Mouse (Mus musculus) kidney, adult 11 months (tissue): ENCODE results near the gene Cmss1.
A peak's percentile ranks its signal among the peaks of the same experiment; 100 is the strongest.

Source experiments
- DNase-seq: peaks from one replicate; pipeline ENCODE4 v3.0.0; 2022

Cmss1 gene

DNA sequence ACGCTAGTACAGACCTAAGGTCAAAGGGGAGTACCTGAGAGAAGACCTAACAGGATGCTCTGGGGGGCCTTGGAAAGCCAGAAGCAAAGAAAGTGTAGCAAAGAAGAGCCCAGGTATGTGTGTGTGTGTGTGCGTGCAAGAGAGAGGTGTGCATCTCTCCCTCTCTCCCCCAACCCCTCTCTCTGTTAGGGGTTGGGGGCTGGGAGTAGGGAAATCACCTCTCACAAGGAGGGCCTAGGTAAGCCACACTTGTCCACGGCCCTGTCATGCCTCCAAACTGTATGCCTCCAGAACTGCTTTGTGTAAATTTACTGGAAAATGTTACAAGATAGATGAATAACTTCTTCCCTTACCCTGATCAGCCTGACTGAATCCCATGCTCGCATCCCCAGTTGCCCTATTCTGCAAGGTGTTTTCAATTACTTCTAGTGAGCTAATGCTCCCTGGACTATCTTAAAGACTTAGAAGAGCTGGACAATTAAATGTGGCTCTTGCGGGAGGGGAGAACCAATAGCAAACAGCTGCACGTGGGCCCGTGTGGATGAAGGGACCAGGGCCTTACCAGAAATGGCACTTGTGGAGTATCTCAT lies 231.3 kb downstream of the Cmss1 start:
- DNase-seq, result no peak

DNA sequence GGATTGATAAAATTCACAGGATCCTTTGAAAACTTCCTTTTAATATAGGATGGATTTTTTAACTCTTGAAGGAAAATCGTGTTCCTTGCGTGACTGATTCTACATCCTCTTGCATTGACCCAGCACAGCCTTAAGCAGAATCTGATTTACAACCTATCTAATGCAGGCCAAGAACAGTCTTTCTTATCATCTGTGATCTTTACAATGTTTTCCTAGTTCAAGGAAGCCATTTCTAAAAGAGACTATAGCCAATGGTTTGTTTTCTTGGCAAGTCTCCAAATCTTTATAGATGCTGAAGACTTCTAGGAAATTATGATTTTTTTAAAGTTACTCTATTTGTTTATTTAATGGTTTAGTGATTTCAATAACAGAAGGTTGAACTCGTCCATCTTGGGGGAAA lies 234.5 kb downstream of the Cmss1 start:
- no peak for DNase-seq

DNA sequence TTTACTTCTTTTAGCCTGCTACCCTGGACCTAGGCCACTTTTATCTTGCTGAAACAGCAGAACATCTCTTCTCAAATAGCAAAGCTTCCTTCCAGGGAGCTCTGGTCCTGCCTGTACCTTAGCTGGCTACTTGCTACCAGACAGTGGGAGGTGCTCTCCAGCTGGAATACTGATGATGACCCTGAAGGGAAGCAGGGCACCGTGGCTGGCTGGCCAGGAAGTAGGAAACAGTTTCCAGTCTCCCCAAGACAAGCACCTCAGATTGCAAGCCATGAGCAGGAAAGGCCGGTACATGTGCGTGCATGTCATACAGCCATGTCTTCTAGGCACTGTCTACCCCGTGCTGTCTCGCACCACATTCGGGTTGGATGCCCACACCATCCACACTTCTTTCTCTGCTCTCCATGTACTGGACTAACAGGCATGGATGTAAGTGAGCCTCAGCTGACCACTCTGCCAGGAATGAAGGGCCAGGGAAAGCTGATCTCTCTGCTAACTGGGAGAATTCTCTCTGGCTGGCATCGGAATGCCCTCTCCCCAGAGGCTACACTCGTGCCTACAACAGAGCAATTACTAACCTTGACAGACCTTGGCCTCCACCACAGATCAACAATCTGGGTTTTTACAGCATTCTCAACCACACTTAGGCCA lies 236.7 kb downstream of the Cmss1 start:
- peak; percentile 42 for DNase-seq

DNA sequence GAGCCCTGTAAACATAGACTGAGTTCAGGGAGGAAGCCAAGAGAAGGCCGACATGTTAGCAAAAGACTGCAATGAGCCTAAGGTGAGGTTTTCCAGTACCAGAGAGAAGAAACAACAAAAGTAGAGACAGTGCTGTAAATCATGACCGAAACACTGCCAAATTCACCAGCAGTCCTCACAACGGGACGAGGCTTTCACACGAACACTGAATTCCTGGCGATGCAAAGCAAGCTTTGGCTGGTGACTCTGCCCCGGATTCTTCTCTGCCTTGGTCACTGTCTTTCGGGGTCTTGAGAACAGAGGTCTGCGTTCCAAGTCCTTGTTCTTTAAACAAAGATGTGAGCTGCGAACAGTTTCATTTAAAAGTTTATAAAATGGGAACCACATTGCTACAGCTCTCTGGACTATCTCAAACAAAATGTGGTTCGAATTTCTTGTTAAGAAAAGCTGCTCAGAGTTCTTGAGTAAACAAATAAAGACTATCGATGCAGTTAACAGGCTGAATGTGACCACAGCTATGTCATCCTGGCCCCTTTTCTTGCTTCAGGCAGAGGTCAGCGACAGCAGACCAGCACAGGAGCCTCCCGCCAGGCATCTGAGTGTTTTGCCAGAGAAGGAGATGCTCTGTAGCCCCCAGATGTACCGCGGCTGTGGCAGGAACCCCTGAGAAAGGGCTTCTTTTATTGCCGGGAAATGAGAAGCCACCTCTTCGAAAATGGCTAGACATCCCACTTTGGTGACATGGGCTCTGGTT lies 239.5 kb downstream of the Cmss1 start:
- DNase-seq, result no peak

DNA sequence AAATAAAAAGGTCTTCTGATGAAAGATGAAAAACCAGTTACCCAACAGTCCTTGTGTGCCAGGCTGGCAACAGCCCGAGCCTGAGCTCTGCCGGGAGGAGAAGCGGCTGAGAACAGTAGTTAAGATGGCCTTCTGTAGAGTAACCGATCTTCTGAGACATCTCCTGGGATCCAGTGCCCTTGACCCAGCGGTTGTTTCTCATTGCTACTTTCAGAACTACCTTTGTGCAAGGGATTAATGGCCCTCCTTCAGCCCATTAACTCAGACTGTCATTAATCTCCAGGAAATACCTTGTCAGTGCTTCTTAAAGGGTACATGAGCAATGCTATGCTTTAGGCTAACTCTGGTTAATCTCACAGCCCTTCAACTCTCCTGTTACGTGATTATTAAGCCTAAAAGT lies 240.5 kb downstream of the Cmss1 start:
- DNase-seq, result no peak

DNA sequence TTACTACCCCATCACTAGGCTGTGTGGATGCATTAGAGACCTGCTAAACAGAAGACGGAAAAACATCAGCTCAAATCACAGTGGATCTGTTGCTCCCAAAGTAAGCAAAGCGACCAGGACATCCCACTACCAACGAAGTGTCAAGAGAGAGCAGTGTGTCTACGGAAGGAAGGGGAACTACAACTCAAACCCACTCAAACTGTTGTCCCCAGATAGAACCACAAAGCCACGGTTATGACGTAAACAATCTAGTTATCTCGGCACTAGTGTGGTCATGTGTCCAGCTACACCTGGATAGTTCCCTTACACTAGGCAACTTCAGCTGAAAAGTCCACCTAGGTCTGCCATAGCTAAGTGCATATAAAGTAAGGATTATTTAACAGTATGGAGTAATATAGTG lies 242.2 kb downstream of the Cmss1 start:
- DNase-seq, result no peak

DNA sequence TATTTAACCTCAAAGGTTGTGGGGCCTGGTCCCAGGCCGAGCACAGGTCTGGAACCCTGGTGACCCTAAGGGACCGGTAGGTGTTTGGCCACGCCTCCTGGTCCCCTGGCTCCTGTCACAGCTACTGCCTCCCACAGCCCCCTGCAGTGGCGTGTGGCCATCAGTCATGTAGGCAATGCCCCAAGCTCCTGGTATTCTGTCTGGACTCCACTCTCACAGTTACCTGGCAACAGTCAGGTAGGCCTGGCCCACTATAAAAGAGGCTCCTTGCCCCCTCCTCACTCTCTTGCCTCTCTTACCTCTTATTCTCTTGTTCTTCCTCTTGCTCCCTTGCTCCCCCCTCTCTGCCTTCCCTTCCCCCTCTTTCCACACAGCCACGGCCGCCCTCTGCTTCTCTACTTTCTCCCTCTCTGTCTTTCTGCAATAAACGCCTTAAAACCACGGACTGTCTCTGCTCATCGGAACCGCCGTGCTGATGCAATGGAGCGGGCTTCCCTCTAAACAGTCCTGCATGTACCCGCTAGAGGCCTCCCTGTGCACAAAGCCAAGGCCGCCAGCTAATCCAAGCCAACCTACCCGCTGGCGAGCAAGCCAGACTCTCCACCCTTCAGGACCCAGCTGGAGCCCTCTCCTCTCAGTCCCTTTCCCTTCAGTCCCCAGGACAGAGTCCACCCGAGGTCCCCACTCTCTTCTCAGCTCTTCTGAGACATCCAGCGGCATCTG lies 243.8 kb downstream of the Cmss1 start:
- DNase-seq, result no peak

DNA sequence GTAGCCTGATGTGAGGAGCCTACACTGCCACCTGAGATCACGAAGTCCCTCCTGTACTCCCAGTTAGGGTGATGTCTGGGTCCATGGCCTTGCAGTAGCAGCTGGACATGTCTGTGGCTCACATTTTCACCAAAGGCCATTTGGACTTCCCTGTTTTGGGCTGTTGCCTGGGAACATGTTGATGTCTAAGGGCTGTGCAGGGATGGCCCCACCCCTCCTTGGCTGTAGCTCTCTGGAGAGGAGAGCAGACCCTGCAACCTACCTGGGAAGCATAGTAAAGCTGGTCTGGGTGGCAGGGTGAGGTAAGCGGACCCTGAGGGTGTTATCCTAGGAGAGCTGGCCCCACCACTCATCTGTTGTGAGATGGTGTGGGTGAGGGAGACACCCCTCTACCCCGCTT lies 245.9 kb downstream of the Cmss1 start:
- no peak for DNase-seq

DNA sequence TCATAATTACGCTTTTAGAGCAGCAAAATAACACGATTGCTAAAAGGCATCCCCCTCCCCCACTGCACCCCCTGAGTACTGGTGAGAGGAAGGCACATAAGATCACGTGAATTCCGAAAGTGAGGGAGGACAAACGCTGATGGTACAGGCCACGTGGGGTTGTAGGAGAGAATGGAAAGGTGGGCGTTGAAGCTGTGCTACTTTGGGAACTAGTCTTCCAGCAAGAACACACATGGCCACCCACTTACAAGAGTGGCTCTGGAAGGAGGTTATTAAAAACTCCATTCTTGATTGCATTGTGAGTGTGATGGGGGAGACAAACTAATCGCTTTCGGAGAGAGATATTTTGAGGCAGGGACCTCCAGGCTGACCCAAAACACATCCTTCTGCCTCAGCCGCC lies 247.4 kb downstream of the Cmss1 start:
- DNase-seq, result no peak

DNA sequence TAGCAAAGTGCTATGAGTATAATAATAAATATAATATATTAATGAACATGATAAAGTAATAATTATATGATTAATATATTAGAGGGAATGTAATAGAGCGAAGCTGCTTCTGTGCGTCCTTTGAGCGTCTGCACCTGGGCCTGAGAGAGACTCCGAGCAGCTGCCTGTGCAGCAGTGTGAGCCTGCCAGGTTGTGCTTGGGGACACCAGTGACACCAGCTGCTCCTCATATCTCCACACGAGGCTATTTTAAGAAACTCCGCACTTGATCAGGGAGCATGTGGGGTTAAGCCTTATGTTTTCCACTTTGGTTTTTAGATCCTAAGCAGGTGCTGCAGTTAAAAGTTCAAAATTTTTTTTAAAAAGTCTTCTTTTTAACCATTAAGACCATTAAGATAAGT lies 249.7 kb downstream of the Cmss1 start:
- DNase-seq, result no peak

DNA sequence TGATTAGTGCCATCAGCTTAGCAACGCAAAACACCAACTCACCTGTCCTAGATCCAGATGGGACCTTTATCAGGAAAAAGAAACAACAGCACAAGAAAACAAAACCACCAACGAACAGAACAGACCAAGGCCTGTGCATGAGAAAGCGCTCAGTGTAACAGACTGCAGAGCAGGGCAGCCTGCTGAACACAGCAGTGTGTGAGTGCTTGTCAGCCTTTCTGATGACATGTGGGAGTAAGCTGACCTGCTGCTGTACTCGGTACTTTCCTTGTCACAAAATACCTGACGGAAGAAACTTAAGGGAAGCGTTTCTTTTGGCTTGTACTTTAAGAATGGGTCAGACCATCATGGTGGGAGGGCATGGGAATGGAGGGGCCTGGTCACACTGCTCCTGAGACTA lies 250.2 kb downstream of the Cmss1 start:
- DNase-seq, result no peak

DNA sequence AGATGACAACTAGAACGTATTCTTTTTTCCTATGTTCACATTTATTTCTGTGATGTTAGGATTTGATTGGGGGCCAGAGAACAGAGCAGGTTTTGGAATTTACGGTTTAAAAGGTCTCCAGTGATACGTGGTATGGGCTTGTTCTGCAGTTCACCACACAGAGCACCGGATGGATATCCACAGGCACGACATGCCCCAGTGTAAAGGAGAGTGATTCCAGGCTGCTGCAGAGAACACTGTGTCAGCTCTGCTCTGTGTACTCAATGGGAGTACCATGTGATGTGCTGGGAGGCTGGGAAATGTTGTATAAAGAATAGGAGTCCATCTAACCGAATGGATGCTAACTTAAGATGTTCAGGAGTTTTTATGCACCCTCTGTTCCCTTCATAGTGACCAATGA lies 252.7 kb downstream of the Cmss1 start:
- no peak for DNase-seq

DNA sequence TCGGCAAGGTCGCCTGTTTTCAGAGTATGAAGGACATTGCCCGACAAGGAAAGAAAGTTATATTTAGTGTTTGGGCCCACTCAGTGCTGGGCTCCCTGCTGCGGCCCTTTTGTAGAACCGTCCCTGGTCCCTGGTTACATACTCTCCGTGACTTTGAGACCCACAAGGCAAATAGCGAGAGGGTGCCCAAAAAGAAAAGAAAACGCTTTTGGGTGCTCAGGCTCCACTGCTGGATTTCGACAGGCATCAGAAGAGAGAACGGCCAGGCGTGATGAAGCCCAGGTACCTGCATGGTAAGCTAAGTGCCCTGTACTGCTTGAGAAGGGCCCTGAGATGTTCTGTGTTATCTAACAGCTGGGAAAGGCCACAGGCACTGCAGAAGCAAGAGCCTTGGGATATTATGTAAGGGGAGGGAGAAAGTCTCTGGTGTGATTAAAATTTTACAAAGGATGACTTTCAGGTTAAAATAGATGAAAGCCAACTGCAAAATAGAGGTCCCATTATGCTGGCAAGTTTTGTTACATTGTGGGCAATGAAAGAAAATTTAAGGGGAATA lies 253.4 kb downstream of the Cmss1 start:
- no peak for DNase-seq

DNA sequence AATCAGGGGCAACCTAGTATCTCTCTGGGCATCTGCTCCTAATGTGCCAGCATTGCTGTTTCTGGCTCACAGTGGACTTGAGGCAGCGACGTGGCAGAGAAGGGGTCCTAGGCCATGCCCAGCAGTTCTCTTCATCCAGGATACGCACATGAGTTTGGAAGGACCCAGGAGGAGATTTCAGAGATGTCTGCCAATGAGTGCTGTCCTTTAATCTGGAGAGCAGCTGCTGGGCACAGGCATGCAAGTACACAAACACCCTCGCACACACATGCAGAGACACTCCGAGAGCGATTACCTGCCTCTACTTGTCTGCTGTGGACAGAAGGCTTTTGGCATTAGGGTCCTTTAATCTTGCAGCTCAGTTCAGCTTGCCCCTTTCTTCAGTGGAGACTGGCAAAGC lies 253.9 kb downstream of the Cmss1 start, which contains the start of gene Filip1l:
Gene Filip1l (plus strand): TSS at position 343 of the 400 bp plus-strand sequence.
- DNase-seq, result no peak

DNA sequence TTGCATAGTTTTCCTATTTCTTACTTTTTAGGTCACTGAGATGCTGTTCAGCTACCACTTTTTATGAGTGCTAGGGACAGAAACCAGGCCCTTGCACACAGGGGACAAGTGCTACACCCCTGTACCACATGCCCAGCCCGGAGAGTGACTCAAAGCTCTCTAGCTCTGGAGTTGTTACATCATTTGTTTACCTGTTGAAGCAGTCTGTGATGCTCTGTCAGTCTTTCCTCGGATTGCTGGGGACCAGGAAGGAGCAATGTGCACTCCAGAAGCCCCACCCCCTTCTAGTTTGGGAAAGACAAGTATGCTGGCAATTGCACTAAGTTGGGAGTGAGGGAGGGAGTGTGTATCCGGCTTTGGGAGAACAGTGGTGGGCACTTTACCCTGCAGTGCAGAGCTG lies 257.0 kb downstream of the Cmss1 start:
- no peak for DNase-seq

DNA sequence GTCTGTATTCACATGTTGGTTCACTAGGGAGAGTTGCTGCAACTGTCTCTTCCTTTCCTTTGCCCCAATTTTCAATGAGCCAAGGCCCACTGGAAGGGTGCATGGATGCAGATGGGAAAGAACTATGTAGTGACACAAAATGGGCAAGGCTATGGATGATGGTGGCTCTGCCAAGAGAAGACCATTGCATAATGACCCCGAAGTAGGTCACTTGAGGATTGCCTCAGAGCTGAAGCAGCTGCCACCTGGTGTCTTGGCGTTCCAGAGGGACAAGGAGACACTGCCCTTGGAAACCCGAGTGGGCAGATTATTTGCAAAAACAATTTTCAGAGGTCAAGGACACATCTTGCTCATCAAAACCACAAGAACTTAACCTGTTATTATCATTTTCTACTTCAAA lies 257.6 kb downstream of the Cmss1 start:
- no peak for DNase-seq

DNA sequence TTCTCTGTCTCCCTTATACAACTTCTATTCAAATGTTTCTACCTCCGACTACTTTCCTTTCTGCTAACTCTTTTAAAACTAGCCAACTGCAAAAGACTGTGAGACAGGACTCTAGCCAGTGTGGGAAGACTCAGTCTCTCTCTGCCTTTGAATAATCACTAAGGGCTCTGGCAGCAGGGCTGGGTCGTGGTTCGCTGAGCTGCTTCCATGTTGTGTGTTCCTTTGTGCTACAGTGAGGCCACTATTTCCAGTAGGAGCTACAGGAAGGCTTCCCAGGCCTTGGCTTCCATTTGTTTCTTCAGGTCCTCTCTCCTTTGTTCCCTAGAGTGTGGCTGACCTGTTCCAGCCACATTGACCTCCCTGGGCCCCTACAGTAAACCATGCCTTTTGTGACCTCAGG lies 260.4 kb downstream of the Cmss1 start:
- no peak for DNase-seq

DNA sequence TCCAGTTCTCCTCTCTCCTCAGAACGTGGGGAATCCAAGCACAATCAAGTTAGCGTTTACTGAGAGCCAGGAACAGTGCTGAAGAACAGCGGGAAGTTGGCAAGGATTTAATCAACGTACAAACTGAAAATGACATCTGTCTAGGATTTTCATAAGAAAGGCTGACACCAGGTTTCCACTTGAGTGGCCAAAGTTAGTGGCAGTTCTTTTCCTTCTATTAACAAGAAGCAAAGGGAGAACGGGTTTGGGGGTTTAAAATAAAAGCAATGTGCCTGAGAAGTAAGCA lies 266.1 kb downstream of the Cmss1 start:
- no peak for DNase-seq

DNA sequence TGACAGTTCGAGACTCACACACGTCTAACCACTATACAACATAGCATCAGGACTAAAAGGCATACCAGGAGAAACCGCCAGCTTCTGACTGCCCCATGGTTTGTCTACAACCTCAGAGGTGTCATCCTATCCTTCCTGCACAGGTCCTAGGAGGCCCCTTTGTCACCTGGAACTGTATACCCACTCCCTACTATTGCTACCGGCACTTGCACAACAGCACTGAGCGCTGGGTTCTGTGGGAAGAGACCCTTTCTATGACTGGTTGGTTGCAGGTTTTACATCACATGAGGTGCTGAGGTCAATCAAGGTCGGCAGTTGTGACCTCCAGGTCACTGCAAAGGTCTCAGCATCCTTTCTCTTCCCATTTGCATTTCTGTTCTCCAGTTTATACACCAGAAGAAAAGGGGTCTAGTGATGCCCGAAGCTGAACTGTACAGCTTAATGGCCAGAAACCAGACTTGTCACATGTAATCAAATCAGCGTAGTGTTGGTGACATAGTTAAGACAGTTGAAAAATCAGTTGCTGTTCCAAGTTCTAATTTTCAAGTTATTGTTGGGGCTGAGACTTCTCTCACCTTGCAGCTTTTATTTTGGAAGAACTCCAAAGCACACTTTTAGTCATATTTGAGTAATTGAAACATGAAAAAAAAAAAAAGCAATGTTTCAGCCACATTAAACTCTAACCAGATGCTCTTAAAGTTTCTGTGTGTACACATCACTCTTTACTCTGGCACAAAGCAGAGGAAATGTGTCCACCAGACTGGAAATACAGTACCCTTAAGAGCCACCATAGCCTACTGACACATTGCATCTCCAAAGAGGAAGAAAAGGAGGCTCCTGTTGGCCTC lies 266.7 kb downstream of the Cmss1 start:
- DNase-seq, result no peak

DNA sequence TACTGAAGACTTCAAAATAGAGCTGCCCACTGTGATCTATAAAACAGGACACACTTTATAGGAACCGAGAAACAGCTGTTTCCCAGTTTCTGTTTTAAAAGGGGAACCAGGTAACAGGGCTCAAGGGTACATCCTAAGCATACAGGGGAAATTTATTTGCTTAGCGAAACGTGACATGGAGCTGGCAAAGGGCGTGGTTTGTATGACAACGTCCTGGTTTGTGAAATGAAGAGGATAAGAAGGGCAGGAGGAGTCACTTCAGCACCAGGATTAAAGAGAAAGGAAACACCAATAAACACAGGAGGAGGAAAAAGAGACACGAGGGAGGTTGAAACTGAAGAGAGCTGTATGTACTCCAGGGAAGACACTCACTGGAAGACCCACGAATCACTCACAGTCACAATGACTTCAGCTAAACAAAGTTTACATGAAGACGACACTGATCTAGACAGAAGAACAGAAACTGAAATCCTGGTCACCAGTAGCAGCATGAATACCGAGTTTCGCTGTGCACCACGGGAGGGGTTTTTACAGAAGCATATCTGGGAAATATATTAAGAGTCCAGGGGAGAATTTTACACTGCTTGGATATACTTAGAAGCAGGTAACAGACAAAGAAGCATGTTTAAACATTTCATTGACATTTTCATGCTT lies 269.8 kb downstream of the Cmss1 start:
- DNase-seq, result no peak

DNA sequence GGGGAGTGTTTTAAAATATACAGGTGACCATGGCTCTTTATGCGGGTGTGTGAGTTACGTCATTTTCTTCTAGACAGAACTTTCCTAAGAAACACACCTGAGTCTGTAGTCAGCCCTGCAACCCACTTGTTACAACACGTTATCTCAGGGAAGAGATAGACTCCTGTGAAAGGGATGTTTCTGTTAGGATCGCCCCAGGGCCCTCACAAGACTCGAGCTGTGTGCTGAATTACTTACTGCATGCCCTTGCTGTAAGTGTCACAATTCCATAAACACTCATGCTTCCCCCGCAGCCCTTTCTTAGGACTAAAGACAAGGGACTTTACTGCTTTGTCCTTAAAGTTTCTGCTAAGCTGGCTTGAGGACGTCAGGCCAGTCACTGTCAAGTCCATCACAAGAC lies 274.4 kb downstream of the Cmss1 start:
- DNase-seq, result no peak

DNA sequence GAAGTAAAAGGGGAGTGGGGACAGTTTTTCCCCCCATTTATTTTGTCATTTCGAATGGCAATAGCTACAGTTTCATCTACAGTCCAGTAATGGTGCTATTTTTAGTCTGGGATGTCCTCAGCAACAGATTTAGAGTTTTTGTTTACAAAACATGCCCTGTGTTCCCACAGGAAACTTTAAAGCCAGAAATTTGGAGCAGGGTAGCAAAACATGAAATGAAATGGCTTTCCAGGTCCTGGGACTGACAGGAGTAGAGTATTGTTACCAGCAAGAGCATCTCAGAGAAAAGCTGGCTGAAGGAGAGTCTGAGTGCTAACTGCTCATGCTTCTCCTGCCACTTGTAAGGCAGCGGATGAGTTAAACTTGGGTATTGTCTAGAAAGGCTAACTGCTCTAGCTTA lies 276.6 kb downstream of the Cmss1 start:
- no peak for DNase-seq
